Mouse (Mus musculus) embryo, embryonic 10 days (tissue): ENCODE data around the gene Lyar.

Experiments used
- DNase-seq: peaks from one replicate; pipeline ENCODE4 v3.0.0-alpha.2; 2015; ENCODE audit warnings: low spot score

Lyar gene

DNA sequence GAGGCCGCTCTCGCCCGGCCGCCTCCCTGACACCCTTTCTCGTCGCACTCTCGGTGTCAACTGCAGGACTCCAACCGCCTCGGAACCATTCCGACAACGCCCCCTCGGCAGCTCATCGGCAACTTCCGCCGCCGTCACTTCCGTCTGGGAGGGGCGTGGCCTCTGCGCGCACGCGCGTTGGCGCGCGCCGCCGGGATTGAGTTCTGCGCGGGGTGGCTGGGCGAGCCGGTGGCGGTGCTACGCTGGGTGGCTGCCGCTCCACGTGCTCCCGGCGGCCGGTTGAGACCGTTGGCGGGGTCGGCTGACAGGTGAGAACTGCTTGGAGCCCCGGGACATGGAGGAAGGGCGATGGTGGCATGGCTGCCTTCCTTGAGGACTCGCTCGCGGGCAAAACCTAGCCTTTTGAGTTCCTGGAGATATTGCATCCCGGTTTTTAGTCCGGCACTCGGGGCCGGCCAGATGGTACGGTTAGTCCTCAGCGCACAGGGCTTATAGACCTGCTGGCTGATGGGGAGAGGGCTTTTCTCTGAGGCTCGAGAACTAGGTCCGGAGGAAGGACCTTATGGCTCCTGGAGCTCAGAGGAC lies at the start of gene Lyar, which contains the start of gene Zbtb49:
Gene Lyar, plus strand, starts transcription at position 143 of the 585 bp plus-strand sequence.
Gene Zbtb49, minus strand, starts transcription at position 130 of the 585 bp plus-strand sequence.
- peak; percentile 91 for DNase-seq

- DNase-seq = peak; percentile 45
Observed at GRCm38 (mm10) chr5:38173766-38174165, 46.5 kb upstream of the Lyar start.

DNA sequence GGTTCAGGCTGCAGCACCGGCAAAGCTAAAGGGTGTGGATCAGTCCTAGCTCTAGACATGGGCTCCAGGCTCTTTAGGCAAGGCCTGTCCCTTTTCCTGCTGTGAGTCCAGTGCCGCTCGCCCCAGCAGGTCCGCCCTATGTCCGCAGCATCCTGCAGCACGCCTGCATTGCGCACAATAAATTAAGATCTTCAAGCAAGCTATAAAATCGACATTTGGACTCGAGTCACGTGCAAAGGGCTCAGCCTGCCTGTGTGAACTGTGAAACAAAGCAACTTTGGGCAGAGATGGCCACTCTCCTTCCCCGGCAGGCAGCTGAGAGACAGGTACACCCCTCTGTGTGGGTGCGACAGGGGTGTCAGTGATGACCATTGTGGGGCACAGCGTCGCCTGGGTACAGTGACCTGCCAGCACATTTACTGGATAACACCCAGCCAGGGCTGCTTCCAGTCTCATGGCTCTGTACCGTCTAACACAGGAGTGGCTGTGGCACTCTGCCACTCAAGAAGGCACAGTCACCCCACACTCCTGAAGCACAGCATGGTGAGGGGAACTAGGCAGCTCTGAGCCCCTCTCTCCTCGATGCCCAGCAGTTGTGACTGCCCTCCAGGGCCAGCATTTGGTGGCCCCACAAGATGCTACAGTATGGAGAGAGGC lies 45.9 kb upstream of the Lyar start:
- DNase-seq = no peak

- no peak for DNase-seq
Observed at GRCm38 (mm10) chr5:38184688-38185285, 35.5 kb upstream of the Lyar start.

GRCm38 (mm10) chr5:38187006-38187405 lies 33.3 kb upstream of the Lyar start:
- no peak for DNase-seq

- no peak for DNase-seq
Observed at GRCm38 (mm10) chr5:38190907-38191306, 29.4 kb upstream of the Lyar start.

GRCm38 (mm10) chr5:38194946-38195345 lies 25.3 kb upstream of the Lyar start:
- no peak for DNase-seq

DNA sequence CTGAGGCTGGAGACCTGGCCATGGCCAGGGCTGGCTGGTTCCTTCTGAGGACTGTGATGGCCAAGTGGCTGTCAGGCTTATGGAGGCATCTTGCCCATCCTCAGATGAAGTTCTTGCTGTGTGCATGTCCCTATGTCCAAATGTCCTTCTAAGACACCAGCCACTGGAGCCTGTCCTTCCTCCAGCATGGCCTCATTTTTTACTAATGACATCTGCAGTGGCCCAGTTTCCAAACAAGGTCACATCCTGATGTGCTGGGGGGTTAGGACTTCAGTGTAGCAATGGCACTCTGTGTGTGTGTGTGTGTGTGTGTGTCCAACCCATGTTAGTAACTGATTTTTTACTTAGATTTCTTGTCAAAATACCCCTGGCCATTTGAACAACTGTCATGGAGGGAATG lies 24.3 kb upstream of the Lyar start:
- DNase-seq = no peak

- no peak for DNase-seq
Observed at GRCm38 (mm10) chr5:38196821-38197481, 23.3 kb upstream of the Lyar start.

- peak; percentile 94 for DNase-seq
Observed at GRCm38 (mm10) chr5:38197482-38197823, 22.8 kb upstream of the Lyar start.

GRCm38 (mm10) chr5:38199686-38200085 lies 20.6 kb upstream of the Lyar start:
- no peak for DNase-seq

DNA sequence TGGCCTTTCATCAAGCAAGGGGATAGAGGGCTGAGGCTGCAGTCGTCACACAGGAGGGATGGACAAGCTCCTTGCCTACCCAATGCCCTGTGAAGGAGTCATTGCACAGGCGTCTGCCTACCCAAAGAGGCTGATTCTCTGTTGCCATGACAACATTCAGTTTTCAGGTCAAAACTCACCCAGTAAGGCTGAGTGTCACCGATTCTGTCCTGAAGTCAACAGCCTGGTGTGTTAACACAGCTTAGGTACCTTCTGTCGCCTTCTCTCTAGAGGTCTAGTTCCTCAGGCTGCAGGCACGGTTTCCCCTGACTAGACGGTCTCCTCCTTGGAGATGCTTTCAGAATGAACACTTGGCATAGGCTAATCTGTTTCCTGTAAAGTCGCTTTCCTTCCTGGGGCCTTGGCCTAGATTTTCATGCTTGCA lies 15.0 kb upstream of the Lyar start:
- no peak for DNase-seq

DNA sequence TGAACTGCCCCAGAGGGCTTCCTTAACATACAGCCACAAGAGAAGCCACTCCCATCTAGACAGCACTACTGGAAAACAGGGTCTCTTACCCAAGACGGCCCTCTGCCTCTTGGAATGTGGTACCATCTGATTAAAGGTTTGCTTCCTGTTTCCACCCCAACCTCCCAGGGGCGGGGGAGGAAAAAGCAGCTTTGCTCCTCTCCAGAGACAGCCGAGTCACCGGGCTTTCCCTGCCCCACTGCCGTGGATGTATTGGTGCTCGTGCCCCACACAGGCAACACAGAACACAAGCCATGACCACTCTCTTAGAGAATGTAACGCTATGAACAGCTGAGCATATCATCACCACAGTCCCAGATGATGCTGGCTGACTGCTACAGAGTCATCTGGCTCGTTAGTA lies 11.3 kb upstream of the Lyar start:
- no peak for DNase-seq

- no peak for DNase-seq
Observed at GRCm38 (mm10) chr5:38211691-38212090, 8.6 kb upstream of the Lyar start.

- DNase-seq = peak; percentile 39
Observed at GRCm38 (mm10) chr5:38213009-38213408, 7.3 kb upstream of the Lyar start.

DNA sequence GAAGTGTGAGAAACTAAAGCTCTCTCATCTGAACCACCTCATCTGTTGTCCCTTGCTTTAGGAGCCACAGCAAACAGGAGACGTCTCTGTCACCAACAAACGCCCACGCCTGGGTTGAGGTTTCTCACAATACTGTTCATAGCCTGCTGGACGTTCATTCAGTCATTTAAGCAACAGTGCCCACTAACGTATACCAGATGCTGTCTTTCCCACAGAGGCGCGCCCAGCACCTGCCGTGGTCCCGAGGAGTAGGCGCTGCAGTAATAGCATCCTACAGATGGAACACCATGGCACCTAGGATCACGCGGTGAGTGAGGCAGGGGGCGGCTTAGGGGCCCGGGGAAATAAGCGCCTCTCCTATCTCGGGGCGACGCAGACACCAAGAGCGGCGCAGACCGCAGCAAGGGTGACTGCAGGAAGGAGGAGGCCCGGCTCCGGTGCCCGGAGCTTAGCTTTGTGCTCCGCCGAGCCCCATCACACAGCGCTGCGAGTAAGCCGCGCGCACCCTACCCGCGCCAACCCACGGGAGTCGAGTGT lies 431 bp upstream of the Lyar start:
- peak; percentile 40 for DNase-seq

- peak; percentile 69 for DNase-seq
Observed at GRCm38 (mm10) chr5:38235422-38235821, 15.2 kb downstream of the Lyar start.

DNA sequence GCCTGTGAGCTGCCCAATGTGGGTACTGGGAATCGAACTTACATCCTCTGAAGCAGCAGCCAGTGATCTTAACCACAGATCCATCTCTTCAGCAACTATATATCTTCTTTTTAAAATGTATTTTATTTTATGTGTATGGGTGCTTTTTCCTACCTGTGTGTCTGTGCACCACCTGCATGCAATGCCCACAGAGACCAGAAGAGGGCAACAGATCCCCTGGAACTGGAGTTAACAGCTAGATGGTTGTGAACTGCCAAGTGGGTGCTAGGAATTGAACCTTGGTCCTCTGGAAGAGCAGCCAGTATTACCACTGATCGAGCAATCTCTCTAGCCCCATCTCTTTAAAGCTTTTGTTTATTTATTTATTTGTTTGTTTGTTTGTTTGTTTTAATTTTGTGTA lies 16.4 kb downstream of the Lyar start:
- DNase-seq = no peak

DNA sequence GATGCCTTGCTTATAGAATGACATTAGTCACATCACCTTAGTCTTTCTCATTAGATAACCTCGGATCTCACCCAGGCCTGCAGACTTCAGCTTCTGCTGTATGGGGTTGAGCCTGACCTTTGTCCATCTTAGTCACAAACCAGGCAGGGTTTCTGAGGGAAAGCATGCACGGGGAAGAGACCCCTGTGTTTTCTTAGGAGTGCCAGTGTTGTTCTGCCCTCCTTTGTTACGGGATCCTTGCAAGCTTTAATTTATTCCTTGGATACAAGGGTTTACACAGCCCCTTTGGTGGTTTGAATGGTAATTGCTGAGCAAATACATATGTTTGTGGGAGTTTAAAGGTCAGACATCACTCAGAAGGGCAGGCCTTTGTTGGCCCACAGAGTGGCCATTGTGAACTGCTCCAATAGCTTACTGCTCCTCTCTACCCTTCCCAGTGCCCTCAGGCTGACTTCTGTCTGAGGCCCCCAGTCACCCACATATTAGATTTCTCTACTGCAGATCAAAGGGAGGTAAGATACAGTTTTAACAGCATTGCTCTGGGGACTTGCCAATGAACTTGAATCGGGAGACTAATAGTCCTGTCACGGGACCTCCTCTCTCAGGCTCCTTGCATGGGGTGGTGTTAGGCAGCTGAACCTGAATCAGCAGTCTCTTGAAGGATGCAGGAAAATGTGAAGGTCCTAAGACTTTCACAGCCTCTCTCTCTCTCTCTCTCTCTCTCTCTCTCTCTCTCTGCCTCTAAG lies 20.6 kb downstream of the Lyar start:
- peak; percentile 71 for DNase-seq

DNA sequence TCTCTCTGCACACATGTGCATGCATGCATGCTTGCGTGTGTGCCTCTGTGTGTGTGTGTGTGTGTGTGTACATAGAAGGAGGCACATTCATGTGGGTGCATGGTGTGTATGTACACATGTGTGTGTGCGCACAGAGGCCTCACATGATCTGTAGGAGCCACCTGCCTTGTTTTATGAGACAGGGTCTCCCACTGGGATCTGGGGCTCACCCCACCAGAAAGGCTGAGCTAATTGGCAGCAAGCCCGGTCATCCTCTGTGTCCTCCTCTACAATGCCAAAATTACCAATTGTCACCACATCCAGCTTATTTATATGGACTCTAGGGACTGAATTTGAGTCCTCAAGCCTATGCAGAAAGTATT lies 21.2 kb downstream of the Lyar start:
- DNase-seq = no peak

DNA sequence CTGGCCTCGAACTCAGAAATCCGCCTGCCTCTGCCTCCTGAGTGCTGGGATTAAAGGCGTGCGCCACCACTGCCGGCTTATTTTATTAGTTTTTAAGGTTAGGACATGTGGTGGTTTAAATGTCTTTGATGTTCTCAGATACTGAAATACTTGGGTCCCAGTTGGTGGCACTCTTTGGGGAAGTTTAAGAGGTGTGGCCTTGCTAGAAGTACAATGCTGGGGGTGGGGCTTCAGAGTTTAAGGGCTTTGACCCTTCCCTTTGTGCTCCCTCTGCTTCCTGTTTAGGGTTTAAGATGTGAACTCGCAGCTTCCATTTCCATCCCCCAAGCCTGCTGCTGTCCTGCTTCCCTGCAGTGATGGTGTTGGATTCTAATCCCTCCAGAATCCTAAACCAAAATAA lies 21.7 kb downstream of the Lyar start:
- DNase-seq = no peak

DNA sequence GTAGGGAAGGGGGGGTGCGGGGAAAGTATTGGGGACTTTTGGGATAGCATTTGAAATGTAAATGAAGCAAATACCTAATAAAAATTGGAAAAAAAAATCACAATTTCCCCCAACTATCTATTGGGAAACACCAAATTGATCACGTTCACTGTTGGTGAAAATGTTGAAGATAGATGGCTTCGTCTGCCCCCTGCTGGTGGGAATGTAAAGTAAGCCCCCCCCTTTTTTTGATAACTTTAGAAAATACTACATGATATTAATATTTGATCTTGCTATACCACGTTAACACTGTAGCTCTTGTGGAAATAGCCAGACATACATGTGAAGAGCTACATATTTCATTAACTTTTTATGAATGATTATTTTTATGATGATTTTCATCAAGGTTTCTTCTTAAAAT lies 34.9 kb downstream of the Lyar start:
- no peak for DNase-seq
